Mouse (Mus musculus) intestine, postnatal 0 days (tissue): Measurements from ENCODE around the gene Gm16253. TPM values are rescaled to one million over a fixed set of nuclear protein-coding genes. Genes with fewer than 3 reads are reported as not detected.

Experiments used
- ATAC-seq: fragments of 200-750 bp; cut with Nextera tagmentation; 2 replicates; pipeline ENCODE4 v1.8.0; 2017; ENCODE audit warnings: mild to moderate bottlenecking, moderate TSS enrichment, moderate library complexity
- H3K27ac ChIP-seq: fragments of 300-500 bp; sonication (generic); 2 replicates; pipeline ENCODE4 v1.5.1; 2014; ENCODE audit warnings: mild to moderate bottlenecking, low read depth, low read length, moderate library complexity
- H3K27me3 ChIP-seq: fragments of 300-500 bp; sonication (generic); replicated peaks from 2 replicates; pipeline ENCODE4 v1.6.1; 2014; ENCODE audit warnings: low read length, mixed read lengths; ENCODE audit not compliant: control insufficient read depth, insufficient read depth
- H3K36me3 ChIP-seq: fragments of 300-500 bp; sonication (generic); 2 replicates; pipeline ENCODE4 v1.6.1; 2014; ENCODE audit warnings: mild to moderate bottlenecking, moderate library complexity; ENCODE audit not compliant: control insufficient read depth, insufficient read depth
- H3K4me1 ChIP-seq: fragments of 300-500 bp; sonication (generic); replicated peaks from 2 replicates; pipeline ENCODE4 v1.6.1; 2014; ENCODE audit warnings: antibody characterized with exemption, low read length, mixed read lengths; ENCODE audit not compliant: control insufficient read depth, insufficient read depth
- H3K4me2 ChIP-seq: fragments of 300-500 bp; sonication (generic); replicated peaks from 2 replicates; pipeline ENCODE4 v1.6.1; 2014; ENCODE audit warnings: low read depth, mild to moderate bottlenecking, moderate library complexity
- H3K4me3 ChIP-seq: fragments of 300-500 bp; sonication (generic); 2 replicates; pipeline ENCODE4 v1.5.1; 2014; ENCODE audit warnings: low read depth, low read length
- H3K9ac ChIP-seq: fragments of 300-500 bp; sonication (generic); 2 replicates; pipeline ENCODE4 v1.6.1; 2014; ENCODE audit warnings: mild to moderate bottlenecking, low read depth, low read length
- H3K9me3 ChIP-seq: fragments of 300-500 bp; sonication (generic); 2 replicates; pipeline ENCODE4 v1.6.1; 2016; ENCODE audit warnings: mixed run types; ENCODE audit not compliant: control insufficient read depth
- CTCF ChIP-seq: sonication (generic); IDR thresholded peaks from 2 replicates; pipeline ENCODE4 v1.5.1; 2016; ENCODE audit warnings: low read depth, mild to moderate bottlenecking, control low read depth, antibody characterized with exemption, moderate library complexity
- WGBS: fragments of 180-500 bp; shearing (Covaris S2); extraction: QIAGEN DNeasy Blood & Tissue Kit; methylation state at CpG from one replicate; pipeline ENCODE4 v1.1.7; 2014; 5-methylcytosine and 5-hydroxymethylcytosine counted together
- polyA plus RNA-seq: library from polyadenylated mRNA; unstranded; fragments of >200 nt; fragmentation: Nextera tagmentation; extraction: Ambion mirVana; gene quantifications from 2 replicates; pipeline ENCODE4 v1.2.1, GENCODE M21; 2015

Gene Gm16253
- polyA plus RNA-seq, 1 experiment from 2014 or later: 0.31 TPM

DNA sequence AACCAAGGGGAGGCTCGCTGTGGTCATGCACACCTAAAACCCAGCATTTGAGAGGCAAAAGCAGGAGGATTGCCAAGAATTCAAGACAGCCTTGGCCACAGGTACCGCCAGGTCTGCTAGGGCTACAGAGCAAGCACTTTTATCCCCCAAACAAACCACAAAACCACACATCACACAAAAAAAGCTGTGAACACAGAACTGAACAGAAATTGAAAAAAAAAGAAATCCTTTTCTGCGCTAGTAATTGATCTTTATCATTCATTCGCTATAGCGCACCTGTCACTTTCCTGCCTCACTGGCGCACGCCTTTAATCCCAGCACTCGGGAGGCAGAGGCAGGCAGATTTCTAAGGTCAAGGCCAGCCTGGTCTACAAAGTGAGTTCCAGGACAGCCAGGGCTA is 13.5 kb upstream of the Gm16253 start:
- H3K4me2 ChIP-seq: no peak overlapping the region

DNA sequence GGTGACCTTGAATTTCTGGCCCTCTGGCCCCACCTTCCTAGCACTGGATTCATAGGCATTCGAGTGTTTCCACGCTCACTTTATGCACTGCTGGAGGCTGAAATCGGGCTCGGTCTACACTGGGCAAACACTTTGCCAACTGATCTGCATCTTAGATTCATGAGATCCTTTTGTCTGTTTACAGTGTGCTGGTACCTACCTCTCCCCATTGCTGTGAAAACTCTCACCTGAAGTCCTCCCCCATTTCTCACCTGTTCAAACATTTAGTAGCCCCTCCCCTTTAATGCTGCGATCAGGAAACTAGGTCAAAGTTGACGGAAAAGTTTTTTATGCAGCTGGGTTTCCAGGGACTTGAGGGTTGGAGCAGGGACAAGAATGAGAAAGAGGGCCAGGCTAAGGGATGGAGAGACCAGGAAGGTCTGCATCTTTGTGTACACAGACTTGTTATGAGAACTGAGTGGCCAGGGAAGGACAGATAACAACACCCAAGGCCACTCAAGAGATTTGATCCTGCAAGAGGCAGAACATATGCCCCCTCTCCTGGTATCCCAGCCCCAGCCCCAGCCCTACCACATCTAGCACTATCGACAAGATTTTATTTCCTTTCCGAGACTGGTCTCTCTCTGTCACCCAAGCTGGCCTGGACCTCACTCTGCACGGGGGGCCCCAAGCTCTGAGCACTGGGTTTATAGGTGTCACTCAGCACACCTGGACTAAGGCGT is 12.7 kb upstream of the Gm16253 start:
- no peak for TF ChIP-seq CTCF
- 0 out of 2 replicates have a peak, but pooled peaks cover 7% of the 10 kb centered on the region for H3K4me1 ChIP-seq
- 17% methylated on average over 10 of the region's 10 CpGs for WGBS
- no peak overlapping the region for H3K4me3 ChIP-seq
- peaks cover 23% of the 10 kb centered on the region for H3K36me3 ChIP-seq
- no peak overlapping the region for H3K9ac ChIP-seq
- H3K27me3 ChIP-seq: no peaks in the 10 kb centered on the region
- peak overlapping the region; percentile 40 for H3K4me2 ChIP-seq
- no peaks in the 10 kb centered on the region for H3K9me3 ChIP-seq
- peak overlapping the region; percentile 65 for H3K27ac ChIP-seq
- peak; percentile 50 for ATAC-seq

More for the DNA sequence above, 13.5 kb upstream of the Gm16253 start:
- Histone ChIP-seq H3K9me3 (no peaks in the 10 kb centered on the region), H3K27me3 (no peaks in the 10 kb centered on the region), H3K36me3 (peaks cover 25% of the 10 kb centered on the region), H3K4me3 (no peak overlapping the region), H3K4me1 (0 out of 2 replicates have a peak, but pooled peaks cover 7% of the 10 kb centered on the region), H3K9ac (no peak overlapping the region), H3K27ac (no peak overlapping the region)
- TF ChIP-seq CTCF: no peak
- no peak for ATAC-seq
- 86% methylated on average over 8 of the region's 8 CpGs for WGBS

DNA sequence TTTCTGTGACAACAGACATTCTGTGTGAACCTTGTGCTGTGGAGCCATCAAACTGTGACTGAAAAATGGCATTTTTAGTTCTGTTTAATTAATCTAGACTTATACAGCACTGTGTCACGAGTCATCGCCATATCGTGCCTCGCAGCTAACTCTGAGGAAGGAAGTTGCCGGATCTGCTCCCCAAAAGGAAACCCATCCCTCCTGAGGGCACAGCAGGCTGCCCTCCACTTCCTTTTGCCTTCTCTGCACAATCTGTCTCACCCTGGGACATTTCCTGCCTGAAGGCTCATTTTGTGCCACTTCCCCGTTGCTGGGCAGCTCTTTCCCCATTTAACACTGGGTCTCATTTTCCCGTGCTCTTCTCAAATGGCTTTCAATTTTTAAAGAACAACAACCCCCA is 12.2 kb upstream of the Gm16253 start:
- H3K4me2 ChIP-seq: peak overlapping the region; percentile 40
- no peak overlapping the region for H3K9ac ChIP-seq
- no peaks in the 10 kb centered on the region for H3K9me3 ChIP-seq
- no peak for TF ChIP-seq CTCF
- H3K27ac ChIP-seq: peak overlapping the region; percentile 65
- H3K4me1 ChIP-seq: 0 out of 2 replicates have a peak, but pooled peaks cover 7% of the 10 kb centered on the region
- no peak; the same call in 1 of the 2 replicates for ATAC-seq
- H3K4me3 ChIP-seq: no peak overlapping the region
- WGBS: 26% methylated on average over 7 of the region's 7 CpGs
- H3K36me3 ChIP-seq: peaks cover 18% of the 10 kb centered on the region
- H3K27me3 ChIP-seq: no peaks in the 10 kb centered on the region

DNA sequence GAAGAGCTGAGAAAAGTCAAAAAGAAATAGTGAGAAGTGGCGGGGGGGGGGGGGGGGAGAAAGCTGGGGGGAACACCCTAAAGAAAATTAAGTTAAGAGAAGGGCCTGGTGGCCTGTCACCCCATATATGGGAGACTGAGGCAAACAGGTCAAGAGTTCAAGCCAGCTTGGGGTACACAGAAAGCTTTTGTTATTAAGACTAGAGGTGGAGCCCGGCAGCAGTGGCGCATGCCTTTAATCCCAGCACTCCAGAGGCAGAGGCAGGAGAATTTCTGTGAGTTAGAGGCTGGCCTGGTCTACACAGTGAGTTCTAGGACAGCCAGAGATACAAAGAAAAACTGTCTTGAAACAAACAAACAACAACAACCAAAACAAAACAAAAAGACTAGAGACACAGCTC is 11.7 kb upstream of the Gm16253 start:
- no peak for TF ChIP-seq CTCF
- Histone ChIP-seq H3K9me3 (no peaks in the 10 kb centered on the region), H3K4me2 (peak overlapping the region; percentile 40; the same call in 1 of the 2 replicates), H3K9ac (no peak overlapping the region), H3K4me3 (no peak overlapping the region), H3K36me3 (peaks cover 14% of the 10 kb centered on the region), H3K27ac (peak overlapping the region; percentile 65), H3K27me3 (no peaks in the 10 kb centered on the region), H3K4me1 (0 out of 2 replicates have a peak, but pooled peaks cover 7% of the 10 kb centered on the region)
- no peak for ATAC-seq
- WGBS: 74% methylated on average over 3 of the region's 3 CpGs

DNA sequence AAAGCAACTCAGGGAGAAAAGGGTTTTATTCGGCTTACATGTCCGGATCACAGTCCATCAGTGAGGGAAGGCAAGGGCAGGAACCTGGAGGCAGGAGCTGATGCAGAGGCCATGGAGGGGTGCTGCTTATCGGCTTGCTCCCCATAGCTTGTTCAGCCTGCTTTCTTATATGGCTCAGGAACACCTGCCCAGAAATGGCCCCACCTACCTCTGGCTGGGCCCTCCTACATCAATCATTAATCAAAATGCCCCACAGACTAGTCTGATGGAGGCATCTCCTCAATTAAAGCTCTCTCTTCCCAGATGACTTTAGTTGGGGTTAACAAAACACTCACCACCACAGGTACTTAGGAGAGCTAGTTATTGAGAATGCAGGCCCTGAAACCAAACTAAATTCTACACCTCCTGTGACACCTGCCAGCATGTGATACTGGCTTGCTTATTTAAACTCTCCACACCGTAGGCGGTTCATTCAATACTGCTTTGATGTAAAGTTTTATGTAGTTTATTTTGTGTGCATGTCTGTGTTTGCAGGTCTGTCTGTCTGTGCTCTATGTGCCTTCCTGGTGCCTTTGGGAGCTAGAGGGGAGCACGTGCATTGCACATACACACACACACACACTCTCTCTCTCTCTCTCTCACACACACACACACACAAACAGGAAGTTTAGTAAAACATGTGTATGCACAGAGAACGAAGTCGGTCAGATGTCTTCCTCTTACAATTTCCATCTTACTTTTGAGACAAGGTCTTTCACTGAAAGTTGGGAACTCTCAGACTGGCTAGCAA is 9.9 kb upstream of the Gm16253 start:
- no peak for TF ChIP-seq CTCF

DNA sequence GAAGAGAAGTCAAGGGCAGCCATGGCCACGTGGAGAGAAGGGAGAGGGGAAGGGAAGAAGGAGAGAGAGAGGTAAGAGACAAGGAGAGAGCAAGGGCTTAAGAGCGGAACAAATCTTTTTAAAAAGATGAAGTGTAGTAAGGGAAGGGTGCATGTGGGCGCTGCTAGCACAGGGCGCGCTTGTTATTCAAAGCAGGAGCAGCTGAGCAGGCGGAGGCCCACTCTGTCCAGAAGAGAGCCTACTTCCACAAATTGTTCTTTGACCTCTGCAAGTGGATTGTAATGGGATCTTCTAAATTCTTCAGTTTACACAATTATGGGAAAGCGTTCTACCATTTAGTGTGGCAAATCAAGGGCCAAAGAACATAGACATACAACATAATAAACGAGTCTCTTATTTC is 8.2 kb upstream of the Gm16253 start:
- 69% methylated on average over 8 of the region's 8 CpGs for WGBS
- no peak overlapping the region for H3K9ac ChIP-seq
- 0 out of 2 replicates have a peak, but pooled peaks cover 7% of the 10 kb centered on the region for H3K4me1 ChIP-seq
- H3K27me3 ChIP-seq: no peaks in the 10 kb centered on the region
- no peaks in the 10 kb centered on the region for H3K9me3 ChIP-seq
- H3K4me3 ChIP-seq: no peak overlapping the region
- no peak for ATAC-seq
- H3K4me2 ChIP-seq: no peak overlapping the region
- H3K27ac ChIP-seq: no peak overlapping the region
- TF ChIP-seq CTCF: no peak
- H3K36me3 ChIP-seq: no peaks in the 10 kb centered on the region

More for the DNA sequence above, 9.9 kb upstream of the Gm16253 start:
- Histone ChIP-seq H3K9me3 (no peaks in the 10 kb centered on the region), H3K4me3 (no peak overlapping the region), H3K9ac (no peak overlapping the region), H3K27me3 (no peaks in the 10 kb centered on the region), H3K4me1 (0 out of 2 replicates have a peak, but pooled peaks cover 7% of the 10 kb centered on the region), H3K27ac (no peak overlapping the region), H3K36me3 (no peaks in the 10 kb centered on the region), H3K4me2 (no peak overlapping the region; the same call in 1 of the 2 replicates)
- ATAC-seq: 0 out of 2 replicates have a peak, but pooled peaks have one; percentile 11
- WGBS: 64% methylated on average over 8 of the region's 8 CpGs
